Mouse (Mus musculus) liver, embryonic 11.5 days (tissue): ENCODE measurements around the gene Cckar. TPM values are rescaled to one million over a fixed set of nuclear protein-coding genes. Genes with fewer than 3 reads are reported as not detected.

Experiments
- ATAC-seq: fragments of 200-750 bp; cut with Nextera tagmentation; replicated peaks from 2 replicates; pipeline ENCODE4 v1.8.0; 2017; ENCODE audit warnings: moderate number of reproducible peaks, mild to moderate bottlenecking, moderate TSS enrichment, moderate library complexity; ENCODE audit not compliant: low FRiP score
- DNase-seq: peaks from one replicate; pipeline ENCODE4 v3.0.0-alpha.2; 2017; ENCODE audit warnings: low spot score
- H3K27ac ChIP-seq: fragments of 300-500 bp; sonication (generic); 2 replicates; pipeline ENCODE4 v1.5.1; 2014; ENCODE audit warnings: mild to moderate bottlenecking, low read depth, low read length, control low read depth
- H3K27me3 ChIP-seq: fragments of 300-500 bp; sonication (generic); replicated peaks from 2 replicates; pipeline ENCODE4 v1.6.1; 2014; ENCODE audit warnings: low read length, mixed read lengths; ENCODE audit not compliant: control insufficient read depth, insufficient read depth
- H3K36me3 ChIP-seq: fragments of 300-500 bp; sonication (generic); 2 replicates; pipeline ENCODE4 v1.6.1; 2014; ENCODE audit warnings: mild to moderate bottlenecking, low read length, moderate library complexity, mixed read lengths; ENCODE audit not compliant: control insufficient read depth, insufficient read depth
- H3K4me1 ChIP-seq: fragments of 300-500 bp; sonication (generic); replicated peaks from 2 replicates; pipeline ENCODE4 v1.6.1; 2014; ENCODE audit warnings: low read length, mixed read lengths; ENCODE audit not compliant: control insufficient read depth, insufficient read depth
- H3K4me2 ChIP-seq: fragments of 300-500 bp; sonication (generic); 2 replicates; pipeline ENCODE4 v1.6.1; 2014; ENCODE audit warnings: mild to moderate bottlenecking, control low read depth, moderate library complexity
- H3K4me3 ChIP-seq: fragments of 300-500 bp; sonication (generic); 2 replicates; pipeline ENCODE4 v1.5.1; 2014; ENCODE audit warnings: low read depth, low read length, control low read depth
- H3K9ac ChIP-seq: fragments of 300-500 bp; sonication (generic); 2 replicates; pipeline ENCODE4 v1.6.1; 2014; ENCODE audit warnings: low read depth, low read length, control low read depth
- H3K9me3 ChIP-seq: fragments of 300-500 bp; sonication (generic); 2 replicates; pipeline ENCODE4 v1.6.1; 2016; ENCODE audit warnings: low read length, inconsistent platforms, mixed read lengths; ENCODE audit not compliant: control insufficient read depth
- WGBS: fragments of 180-500 bp; shearing (Covaris S2); extraction: QIAGEN DNeasy Blood & Tissue Kit; methylation state at CpG from one replicate; pipeline ENCODE4 v1.1.7; 2014; 5-methylcytosine and 5-hydroxymethylcytosine counted together
- polyA plus RNA-seq: library from polyadenylated mRNA; unstranded; fragments of >200 nt; fragmentation: Nextera tagmentation; extraction: Ambion mirVana; gene quantifications from 2 replicates; pipeline ENCODE4 v1.2.1, GENCODE M21; 2014

Cckar gene
- polyA plus RNA-seq, 1 experiment from 2014 or later = 0.19 TPM

GRCm38 (mm10) chr5:53697794-53698193 is 9.7 kb downstream of the Cckar start:
- Histone ChIP-seq H3K27me3 (no peaks in the 10 kb centered on the region), H3K36me3 (no peaks in the 10 kb centered on the region), H3K9ac (no peak overlapping the region), H3K9me3 (no peaks in the 10 kb centered on the region), H3K4me3 (no peak overlapping the region), H3K4me2 (no peak overlapping the region), H3K4me1 (no peaks in the 10 kb centered on the region), H3K27ac (no peak overlapping the region)
- DNase-seq (no peak), ATAC-seq (no peak)
- WGBS = 72% methylated on average over 9 of the region's 9 CpGs

DNA sequence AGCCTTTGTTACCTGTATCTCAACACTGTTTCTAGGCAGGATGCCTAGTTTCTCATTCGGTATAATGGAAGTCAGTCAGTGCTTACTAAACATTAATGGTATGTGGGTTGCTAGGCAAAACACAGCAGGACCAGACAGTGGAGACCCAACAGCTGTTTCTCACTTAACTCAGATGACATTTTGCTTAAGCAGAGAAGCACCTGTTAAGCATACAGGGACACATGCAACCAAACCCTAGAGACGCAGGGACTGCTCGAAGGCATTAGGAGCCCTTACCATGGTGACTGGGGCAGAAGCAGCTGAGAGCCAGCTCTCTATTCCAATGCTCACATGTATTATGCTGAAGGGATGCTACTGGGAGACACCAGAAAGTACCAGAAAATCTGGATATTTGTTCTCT is 10.8 kb downstream of the Cckar start:
- DNase-seq (no peak), ATAC-seq (no peak)
- Histone ChIP-seq H3K4me1 (no peaks in the 10 kb centered on the region), H3K9me3 (no peaks in the 10 kb centered on the region), H3K27ac (no peak overlapping the region), H3K4me2 (no peak overlapping the region), H3K9ac (no peak overlapping the region), H3K27me3 (no peaks in the 10 kb centered on the region), H3K36me3 (no peaks in the 10 kb centered on the region), H3K4me3 (no peak overlapping the region)
- 78% methylated on average over 3 of the region's 3 CpGs for WGBS

GRCm38 (mm10) chr5:53692662-53693061 is 14.8 kb downstream of the Cckar start:
- no peak for ATAC-seq

DNA sequence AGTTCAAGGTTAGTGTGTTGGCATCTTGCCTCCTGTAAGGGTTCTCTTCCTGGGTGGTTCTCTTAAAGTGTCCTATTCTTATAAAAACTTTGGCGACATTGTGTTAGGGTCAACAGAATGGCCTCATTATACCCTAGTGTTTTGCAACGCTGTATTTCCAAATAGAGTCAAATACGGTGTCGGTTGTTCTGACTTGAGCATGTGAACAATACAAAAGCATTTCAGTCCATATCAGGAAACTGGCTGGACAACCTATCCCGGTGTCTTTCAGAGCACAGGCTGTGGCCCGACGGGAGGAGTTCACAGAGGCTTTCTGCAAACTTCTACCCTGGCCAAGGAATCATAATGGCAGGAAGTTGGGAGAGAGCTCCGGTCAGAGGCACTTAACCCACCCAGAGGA is 15.4 kb downstream of the Cckar start:
- Histone ChIP-seq H3K36me3 (no peaks in the 10 kb centered on the region), H3K4me2 (no peak overlapping the region), H3K4me3 (no peak overlapping the region), H3K4me1 (no peaks in the 10 kb centered on the region), H3K27ac (no peak overlapping the region), H3K9me3 (no peaks in the 10 kb centered on the region), H3K27me3 (no peaks in the 10 kb centered on the region), H3K9ac (no peak overlapping the region)
- WGBS = 74% methylated on average over 8 of the region's 8 CpGs
- DNase-seq (no peak), ATAC-seq (no peak)

More at GRCm38 (mm10) chr5:53692662-53693061, 14.8 kb downstream of the Cckar start:
- Histone ChIP-seq H3K4me2 (no peak overlapping the region), H3K36me3 (no peaks in the 10 kb centered on the region), H3K4me3 (no peak overlapping the region), H3K27ac (no peak overlapping the region), H3K27me3 (no peaks in the 10 kb centered on the region), H3K4me1 (no peaks in the 10 kb centered on the region), H3K9me3 (no peaks in the 10 kb centered on the region), H3K9ac (no peak overlapping the region)
- no peak for DNase-seq
- 92% methylated on average over 1 of the region's 1 CpGs for WGBS

DNA sequence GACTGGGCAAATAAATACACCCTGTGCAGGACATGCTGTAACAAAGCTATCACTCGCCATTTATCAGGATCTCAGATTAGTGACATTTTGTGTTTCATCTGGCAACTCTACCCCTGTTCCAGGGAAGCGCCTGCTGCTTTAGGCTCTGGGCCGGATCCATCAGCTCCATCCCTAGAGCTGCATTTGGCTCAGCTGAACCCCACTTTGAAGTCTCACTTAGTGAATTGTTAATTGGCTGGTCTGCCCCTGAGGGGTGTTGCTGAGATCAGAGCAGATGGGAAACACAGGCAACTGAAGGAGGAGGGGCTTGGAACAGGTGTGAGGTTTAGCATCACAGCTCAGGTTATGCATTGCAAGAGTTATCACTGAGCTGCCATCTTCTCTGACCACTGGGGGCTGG is 15.9 kb downstream of the Cckar start:
- Histone ChIP-seq H3K27ac (no peak overlapping the region), H3K27me3 (no peaks in the 10 kb centered on the region), H3K4me2 (no peak overlapping the region), H3K36me3 (no peaks in the 10 kb centered on the region), H3K9ac (no peak overlapping the region), H3K4me1 (no peaks in the 10 kb centered on the region), H3K4me3 (no peak overlapping the region), H3K9me3 (no peaks in the 10 kb centered on the region)
- DNase-seq (no peak), ATAC-seq (no peak)
- WGBS = 53% methylated on average over 3 of the region's 3 CpGs

DNA sequence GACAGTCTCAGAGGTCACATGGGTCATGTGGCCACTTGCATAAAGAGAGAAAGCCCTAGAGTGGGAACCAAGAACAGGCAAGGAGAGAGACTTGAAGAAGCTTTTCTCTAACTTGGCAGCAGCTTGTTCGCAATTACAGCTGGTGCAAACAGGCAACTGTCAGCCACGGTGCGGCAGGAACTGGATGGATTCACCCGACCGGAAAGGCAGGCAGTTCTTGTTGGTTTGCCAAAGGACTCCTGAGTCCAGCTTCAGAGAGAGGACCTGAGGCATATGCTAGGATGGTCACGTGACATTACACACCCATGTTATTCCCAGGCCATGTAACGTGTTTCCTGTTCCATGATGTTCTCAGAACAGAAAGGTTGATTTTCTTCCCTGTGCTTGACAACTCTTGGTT is 19.2 kb downstream of the Cckar start:
- Histone ChIP-seq H3K9ac (no peak overlapping the region), H3K4me3 (no peak overlapping the region), H3K9me3 (no peaks in the 10 kb centered on the region), H3K36me3 (no peaks in the 10 kb centered on the region), H3K27me3 (no peaks in the 10 kb centered on the region), H3K27ac (no peak overlapping the region), H3K4me1 (no peaks in the 10 kb centered on the region), H3K4me2 (no peak overlapping the region)
- no peak for DNase-seq
- ATAC-seq = no peak
- WGBS = 85% methylated on average over 7 of the region's 7 CpGs

DNA sequence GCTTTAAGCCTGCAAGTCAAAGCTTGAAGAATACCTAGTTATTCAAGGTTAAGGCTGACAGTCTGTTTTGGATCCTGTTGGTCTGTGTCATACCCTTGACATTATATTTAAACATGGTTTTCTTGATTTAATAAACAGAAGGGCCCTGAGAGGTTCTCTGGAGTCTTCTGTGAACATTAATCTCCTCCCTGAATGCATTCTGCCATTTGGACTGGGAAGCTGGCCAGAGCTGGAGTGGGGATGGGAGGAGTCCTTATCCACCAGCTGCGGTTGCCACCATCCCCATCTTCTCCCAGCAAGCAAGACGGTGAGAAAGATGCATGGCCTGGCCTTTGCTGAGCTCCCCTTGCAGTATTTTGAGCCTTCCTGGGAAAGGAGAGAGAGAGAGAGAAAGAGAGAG is 21.1 kb downstream of the Cckar start:
- no peaks in the 10 kb centered on the region for H3K4me1 ChIP-seq
- no peak overlapping the region for H3K9ac ChIP-seq
- DNase-seq (no peak), ATAC-seq (no peak)
- H3K27me3 ChIP-seq = no peaks in the 10 kb centered on the region
- no peak overlapping the region for H3K4me2 ChIP-seq
- no peak overlapping the region for H3K4me3 ChIP-seq
- 70% methylated on average over 2 of the region's 2 CpGs for WGBS
- no peak overlapping the region for H3K27ac ChIP-seq
- no peaks in the 10 kb centered on the region for H3K36me3 ChIP-seq
- no peaks in the 10 kb centered on the region for H3K9me3 ChIP-seq

GRCm38 (mm10) chr5:53685623-53686022 is 21.9 kb downstream of the Cckar start:
- no peaks in the 10 kb centered on the region for H3K4me1 ChIP-seq
- 39% methylated on average over 4 of the region's 4 CpGs for WGBS
- no peaks in the 10 kb centered on the region for H3K9me3 ChIP-seq
- H3K36me3 ChIP-seq = no peaks in the 10 kb centered on the region
- H3K4me2 ChIP-seq = no peak overlapping the region
- no peak overlapping the region for H3K9ac ChIP-seq
- DNase-seq (no peak), ATAC-seq (0 out of 2 replicates have a peak, but pooled peaks have one; percentile 43)
- H3K27ac ChIP-seq = no peak overlapping the region
- H3K27me3 ChIP-seq = no peaks in the 10 kb centered on the region
- H3K4me3 ChIP-seq = no peak overlapping the region

GRCm38 (mm10) chr5:53684417-53684816 is 23.1 kb downstream of the Cckar start:
- H3K9me3 ChIP-seq = no peaks in the 10 kb centered on the region
- ATAC-seq = no peak
- H3K4me2 ChIP-seq = no peak overlapping the region
- no peak for DNase-seq
- H3K9ac ChIP-seq = no peak overlapping the region
- H3K27ac ChIP-seq = no peak overlapping the region
- 89% methylated on average over 1 of the region's 1 CpGs for WGBS
- H3K36me3 ChIP-seq = no peaks in the 10 kb centered on the region
- no peaks in the 10 kb centered on the region for H3K27me3 ChIP-seq
- H3K4me1 ChIP-seq = no peaks in the 10 kb centered on the region
- no peak overlapping the region for H3K4me3 ChIP-seq
